Mouse (Mus musculus): Measurements from ENCODE around the gene Cfd.
"Not testable (repeated sequence)": the region's sequence is repeated elsewhere in the genome, so short reads cannot be mapped to it uniquely, and the experiment has no call there.

The Cfd gene

DNA sequence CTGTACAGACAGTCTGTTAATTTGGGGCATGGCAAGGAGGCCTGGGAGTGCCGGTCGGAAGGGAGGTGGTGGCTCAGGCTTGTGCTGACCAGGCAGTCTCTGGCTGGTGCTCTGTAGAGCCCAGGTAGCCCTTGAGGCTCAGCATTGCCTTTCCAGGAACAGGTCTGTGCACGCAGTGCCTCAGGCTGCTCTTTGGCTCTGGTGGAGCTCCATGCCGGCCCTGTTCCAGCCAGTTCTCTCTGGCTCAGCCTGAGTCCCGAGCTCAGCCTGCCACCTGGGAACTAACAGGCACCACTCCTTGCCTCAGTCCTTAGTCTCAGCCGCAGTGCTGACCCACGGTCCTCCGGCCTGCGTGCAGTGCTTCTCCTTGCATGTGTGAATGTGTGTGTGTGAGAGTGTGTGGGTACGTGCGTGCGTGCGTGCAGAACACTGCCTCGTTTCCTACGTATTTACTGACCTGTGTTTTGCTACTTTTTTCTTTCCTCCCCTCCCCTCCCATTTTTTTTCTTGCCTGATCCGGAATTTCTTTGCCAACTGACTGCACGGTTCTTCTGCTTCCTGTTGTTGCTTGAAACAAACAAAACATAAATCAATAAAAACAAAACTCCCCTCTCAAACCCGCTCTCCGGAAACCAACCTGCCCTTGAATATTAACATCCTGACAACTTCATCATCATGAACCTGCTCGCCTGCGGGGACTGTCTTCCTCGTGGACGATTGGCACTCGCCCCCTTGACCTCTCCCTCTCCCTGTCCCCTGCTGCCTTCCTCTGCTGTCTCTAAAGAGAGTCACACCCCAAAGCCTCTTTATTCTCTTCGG lies 29.2 kb upstream of the Cfd start:
- DNase-seq (ENCODE audit: low spot score) = no peak

- no peak for DNase-seq (ENCODE audit: low spot score)
Observed at GRCm38 (mm10) chr10:79862049-79862788, 28.4 kb upstream of the Cfd start.

GRCm38 (mm10) chr10:79862925-79863324 lies 27.7 kb upstream of the Cfd start:
- DNase-seq (ENCODE audit: low spot score) = no peak

- DNase-seq (ENCODE audit: low spot score) = no peak
Observed at GRCm38 (mm10) chr10:79864351-79865188, 26.1 kb upstream of the Cfd start.

DNA sequence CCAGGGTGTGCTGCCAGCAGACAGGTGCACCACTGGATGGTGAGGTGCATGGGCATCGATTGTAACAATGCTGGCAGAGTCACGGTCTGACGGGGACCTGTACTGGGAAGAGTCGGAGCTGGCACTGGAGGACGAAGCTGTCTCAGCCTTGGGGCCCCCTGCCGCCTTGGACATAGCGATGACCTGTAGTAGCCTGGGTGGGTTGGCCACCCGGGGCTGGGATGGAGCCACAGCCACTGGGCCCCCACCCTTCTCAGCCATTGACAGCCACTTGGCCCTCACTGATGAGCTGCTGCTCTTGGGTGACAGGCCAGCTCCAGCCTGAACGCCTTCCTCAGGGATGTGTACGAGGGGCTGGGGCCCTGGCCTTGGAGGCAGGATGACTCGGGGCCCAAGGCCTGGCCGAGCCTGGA lies 25.5 kb upstream of the Cfd start:
- DNase-seq (ENCODE audit: low spot score) = no peak

GRCm38 (mm10) chr10:79865801-79866295 lies 24.8 kb upstream of the Cfd start:
- DNase-seq (ENCODE audit: low spot score) = no peak

DNA sequence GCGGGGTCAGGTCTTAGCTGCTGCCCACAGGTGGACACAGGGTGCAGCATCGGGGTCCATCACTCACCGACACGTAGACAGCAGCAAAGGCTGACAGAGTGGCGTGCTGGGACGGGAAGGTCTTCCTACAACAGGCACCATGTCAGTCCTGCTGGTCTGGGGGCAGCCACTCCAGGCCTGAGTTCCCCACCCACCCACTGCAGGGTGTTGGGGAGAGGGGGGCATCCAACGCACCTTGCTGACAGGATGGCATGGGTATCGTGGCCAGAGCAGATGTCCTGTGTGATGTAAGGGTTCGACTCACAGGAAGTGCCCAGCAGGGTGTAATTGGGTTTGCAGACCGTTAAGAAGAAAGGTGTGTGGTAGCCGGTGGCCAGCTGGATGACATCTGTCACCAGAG lies 24.1 kb upstream of the Cfd start:
- DNase-seq (ENCODE audit: low spot score) = no peak

DNA sequence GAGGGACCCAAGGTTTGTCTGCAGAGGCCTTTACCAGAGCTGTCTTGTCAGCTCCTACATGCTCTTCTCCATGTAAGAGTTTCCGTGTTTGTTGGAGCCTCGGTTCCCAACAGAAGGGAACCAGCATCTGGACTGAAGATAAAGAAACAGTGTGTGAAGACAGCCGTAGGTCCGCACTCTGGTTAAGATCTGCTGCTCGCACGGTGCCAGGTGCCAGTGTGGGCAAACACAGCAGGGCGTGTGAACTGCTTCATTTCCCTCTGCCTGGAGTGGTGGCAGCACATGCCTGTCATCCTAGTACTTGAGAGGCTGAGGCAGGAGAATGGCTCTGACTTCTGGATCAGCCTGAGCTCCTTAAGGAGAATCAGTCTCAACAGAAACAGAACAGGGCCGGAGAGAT lies 18.8 kb upstream of the Cfd start:
- no peak for DNase-seq (ENCODE audit: low spot score)

DNA sequence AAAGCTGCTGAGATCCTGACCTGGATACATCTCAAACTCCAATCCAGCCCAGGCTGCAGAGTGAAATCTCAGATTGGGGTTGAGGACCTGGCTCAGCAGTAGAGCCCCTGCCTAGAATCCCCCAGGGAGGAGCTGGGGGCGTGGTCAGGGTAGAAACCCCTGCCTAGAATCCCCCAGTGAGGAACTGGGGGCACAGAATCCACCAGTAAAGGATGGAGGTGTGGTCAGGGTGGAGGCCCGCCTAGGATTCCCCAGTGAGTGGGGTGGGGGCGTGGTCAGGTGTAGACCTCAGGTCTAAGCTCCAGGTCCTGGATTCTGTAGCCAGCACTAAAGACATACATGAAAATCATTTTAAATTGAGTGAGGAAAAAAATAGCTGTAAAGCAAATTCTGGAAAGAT lies 17.8 kb upstream of the Cfd start:
- DNase-seq (ENCODE audit: low spot score) = no peak

GRCm38 (mm10) chr10:79873313-79873712 lies 17.3 kb upstream of the Cfd start:
- DNase-seq (ENCODE audit: low spot score) = no peak

DNA sequence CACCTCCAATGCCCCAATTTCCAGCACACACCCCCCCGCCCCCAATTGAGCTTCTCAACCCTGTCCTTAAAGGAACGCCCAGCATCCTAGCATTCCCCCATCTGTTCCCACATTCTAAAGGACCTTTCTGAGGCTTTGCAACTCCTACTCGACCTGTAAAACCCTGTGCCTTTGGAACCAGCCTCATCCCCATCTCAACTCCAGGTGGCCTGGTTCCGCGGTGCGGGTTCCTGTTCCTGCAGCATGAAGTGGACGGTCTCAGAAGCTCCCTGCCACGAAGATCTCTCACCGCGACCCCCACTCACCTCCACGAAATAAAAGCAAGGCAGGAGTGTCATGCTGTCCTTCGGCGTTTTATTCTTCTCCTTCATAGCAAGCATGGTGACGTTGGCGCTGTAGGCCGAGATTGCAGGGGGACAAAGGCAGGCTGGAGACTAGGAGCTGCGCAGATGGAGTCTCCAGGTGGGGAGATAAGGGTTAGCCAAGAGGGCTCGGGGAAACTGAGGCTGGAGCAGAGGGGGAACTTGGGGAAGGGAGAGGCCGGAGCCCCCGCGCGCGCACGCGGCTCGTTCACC lies 16.9 kb upstream of the Cfd start:
- DNase-seq (ENCODE audit: low spot score) = no peak

GRCm38 (mm10) chr10:79874290-79874862 lies 16.3 kb upstream of the Cfd start, which contains the start of the genes Prtn3 and Plppr3:
Prtn3 (plus strand) TSS chr10:79874476.
Plppr3 (minus strand) TSS chr10:79874634.
- no peak for DNase-seq (ENCODE audit: low spot score)

GRCm38 (mm10) chr10:79877174-79877573 lies 13.5 kb upstream of the Cfd start:
- no peak for DNase-seq (ENCODE audit: low spot score)

DNA sequence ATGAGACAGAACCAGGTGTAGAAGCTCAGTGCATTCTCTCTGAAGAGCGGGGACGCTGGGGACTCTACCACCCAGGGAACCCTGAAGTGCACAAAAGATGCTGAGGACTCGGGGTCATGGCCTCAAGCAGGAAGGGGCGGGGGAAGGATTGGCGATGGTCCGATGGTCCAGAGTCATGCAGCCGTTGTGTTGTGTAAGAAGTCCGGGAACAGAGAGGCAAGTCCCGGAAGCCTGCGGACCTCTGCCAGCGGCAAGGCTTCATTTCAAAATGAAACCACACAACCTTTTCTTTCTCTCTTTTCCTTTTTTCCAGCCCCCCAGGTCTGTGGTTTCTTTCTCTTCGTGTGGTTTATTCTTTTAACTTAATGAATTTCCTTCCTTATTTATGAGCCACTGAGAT lies 12.9 kb upstream of the Cfd start:
- no peak for DNase-seq (ENCODE audit: low spot score)

DNA sequence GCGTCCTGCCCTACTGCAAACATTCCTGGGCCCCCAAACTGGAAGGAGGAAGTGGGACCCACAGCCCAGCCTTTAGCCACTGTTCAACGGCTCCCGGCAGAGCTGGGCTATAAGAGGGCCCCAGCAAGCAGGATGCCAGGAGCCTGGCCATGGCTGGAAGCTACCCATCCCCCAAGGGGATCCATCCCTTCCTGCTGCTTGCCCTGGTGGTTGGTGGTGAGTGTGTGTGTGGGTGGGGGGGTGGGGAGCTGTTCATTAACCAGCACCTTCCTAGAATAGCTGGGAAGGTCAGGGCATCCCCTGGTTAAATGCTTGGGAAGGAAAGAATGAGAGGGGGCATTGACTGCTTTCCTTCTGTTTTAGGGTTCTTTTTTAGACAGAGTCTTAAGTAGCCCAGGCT lies 11.1 kb upstream of the Cfd start:
- DNase-seq (ENCODE audit: low spot score) = no peak

- no peak for DNase-seq (ENCODE audit: low spot score)
Observed at GRCm38 (mm10) chr10:79880721-79881120, 9.9 kb upstream of the Cfd start.

DNA sequence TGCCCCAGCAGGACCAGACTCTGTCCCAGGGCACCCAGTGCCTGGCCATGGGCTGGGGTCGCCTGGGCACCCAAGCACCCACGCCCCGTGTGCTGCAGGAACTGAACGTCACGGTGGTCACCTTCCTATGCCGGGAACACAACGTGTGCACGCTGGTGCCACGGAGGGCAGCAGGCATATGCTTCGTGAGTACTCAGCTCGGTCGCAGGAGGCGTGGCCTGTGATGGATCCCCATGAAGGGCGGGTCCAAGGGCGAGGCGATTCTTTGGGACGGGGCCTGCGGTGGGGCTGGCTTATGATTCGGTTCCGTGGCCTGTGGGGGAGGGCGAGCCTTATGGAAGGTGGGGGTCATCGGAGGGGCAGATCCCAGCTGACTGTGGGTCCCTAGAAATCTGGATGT lies 8.7 kb upstream of the Cfd start:
- DNase-seq (ENCODE audit: low spot score) = no peak

DNA sequence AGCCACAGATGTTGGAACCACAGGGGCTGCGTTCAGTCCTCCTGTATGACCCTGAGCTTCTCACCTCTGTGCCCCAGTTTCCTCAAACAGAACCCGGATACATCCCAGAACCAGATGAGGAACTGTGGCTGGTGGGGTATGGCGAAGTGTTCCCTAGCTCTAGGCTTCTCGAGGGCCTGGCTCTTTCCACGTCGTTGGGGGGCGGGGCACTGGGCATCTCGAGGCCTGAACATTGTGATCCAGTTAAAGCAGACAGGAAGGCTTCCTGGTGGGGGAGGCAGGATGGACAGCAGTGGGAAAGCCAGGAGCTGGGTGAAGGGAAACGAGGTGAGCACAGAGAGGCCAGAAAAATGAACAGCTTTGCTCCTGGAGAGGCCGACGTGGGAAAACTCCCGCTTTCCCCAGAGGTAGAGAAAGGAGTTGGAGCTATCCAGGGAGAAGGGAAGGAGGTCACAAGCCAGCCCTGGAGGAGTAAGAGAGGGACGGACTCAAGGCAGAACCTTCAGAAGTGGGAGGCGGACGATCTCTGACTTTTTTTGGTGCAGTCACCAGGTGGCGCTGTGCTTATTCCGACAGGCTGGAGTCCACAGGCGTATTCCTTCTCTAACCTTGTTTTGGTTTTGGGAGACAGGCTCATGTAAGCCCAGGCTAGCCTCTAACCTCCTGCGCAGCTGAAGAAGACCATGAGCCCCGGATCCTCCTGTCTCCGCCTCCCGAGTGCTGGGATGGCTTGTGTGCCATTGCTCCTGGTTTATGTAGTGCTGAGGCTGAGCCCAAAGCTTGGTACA lies 7.2 kb upstream of the Cfd start:
- peak; percentile 87 for DNase-seq (ENCODE audit: low spot score)

DNA sequence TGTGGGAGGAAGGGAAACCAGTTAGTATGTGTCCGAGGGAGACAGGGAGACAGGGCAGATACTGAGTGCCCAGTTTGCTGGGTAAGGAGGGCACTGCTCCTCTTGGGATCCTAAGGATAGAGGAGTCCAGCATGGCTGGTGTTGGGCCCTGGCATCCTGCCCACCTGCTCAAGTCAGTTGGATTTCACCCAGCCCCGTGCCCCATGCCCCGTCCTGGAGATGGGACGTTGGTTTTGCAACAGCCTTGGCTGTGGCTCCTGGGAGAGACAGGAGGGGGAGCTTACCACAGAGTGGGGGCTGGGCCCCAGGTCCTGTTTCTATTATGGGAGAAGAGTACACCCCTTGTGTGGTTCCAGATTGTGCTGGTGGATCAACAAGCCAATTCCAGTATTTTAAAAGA lies 6.2 kb upstream of the Cfd start:
- DNase-seq (ENCODE audit: low spot score) = no peak

DNA sequence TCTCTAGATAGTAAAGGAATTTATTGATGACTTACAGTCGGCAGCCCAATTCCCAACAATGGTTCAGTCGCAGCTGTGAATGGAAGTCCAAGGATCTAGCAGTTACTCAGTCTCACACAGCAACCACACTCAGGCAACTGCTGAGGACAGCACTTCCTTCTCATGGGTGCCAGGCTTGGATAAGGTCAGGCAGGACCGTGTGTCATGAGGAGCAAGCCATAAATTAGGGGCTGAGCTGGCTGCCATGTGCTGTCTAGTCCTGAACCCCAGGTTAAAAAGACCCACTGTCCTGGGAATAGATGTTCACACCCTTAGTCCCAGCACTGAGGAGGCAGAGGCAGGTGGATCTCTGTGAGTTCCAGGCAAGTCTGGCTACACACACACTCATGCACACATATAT lies 5.7 kb upstream of the Cfd start:
- DNase-seq (ENCODE audit: low spot score) = not testable (repeated sequence)

- DNase-seq (ENCODE audit: low spot score) = no peak
Observed at GRCm38 (mm10) chr10:79886054-79886453, 4.6 kb upstream of the Cfd start, which contains the start of gene Elane. Elane (plus strand) TSS chr10:79886247.
